Mouse (Mus musculus) left cerebral cortex, adult 11 months (tissue): Measurements from ENCODE around the gene Gpx7.

Source experiments
- DNase-seq: peaks from one replicate; pipeline ENCODE4 v3.0.0; 2022; ENCODE audit warnings: low spot score

The Gpx7 gene

GRCm38 (mm10) chr4:108406861-108407401 is at the start of gene Gpx7:
Gpx7 (minus strand) TSS chr4:108406961.
- no peak for DNase-seq

DNA sequence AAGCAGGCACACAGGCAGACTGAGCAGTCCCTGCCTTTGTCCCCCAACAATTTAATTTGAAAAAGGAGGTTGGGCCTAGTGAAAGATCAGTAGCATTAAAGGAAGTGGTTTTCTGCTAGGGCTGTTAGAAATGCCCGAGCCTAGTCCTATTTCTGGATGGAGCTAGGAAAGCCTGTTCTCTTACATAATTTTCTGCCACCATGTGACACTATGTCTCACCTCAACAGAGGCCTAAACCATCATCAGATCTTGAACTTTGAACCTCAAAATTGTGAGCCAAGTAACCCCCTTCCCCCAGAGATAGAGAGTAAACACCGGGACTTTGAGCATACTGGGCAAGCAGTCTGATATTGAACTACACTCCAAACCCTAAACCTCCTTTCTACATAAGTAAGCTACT is 49.3 kb upstream of the Gpx7 start:
- DNase-seq = no peak

GRCm38 (mm10) chr4:108448091-108448490 is 41.3 kb upstream of the Gpx7 start:
- DNase-seq = no peak

- no peak for DNase-seq
Observed at GRCm38 (mm10) chr4:108438082-108438840, 31.5 kb upstream of the Gpx7 start.

DNA sequence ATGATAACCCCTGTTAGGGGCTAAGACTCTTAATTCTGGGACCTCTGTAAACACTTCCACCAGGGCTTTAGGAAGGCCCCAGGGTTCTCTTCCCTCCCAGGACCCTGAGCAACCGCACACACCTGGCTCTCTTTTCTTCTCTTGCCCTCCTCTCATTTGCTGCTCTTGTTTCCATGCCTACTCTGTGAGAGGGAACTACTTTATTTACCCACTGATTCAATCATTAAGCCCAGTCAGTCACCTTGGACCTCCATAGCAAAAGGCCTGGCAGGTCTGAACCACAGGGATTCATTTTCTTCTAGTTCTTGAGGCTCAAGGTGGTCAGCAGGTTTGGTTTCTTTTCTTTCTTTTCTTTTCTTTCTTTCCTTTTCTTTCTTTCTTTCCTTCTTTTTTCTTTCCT is 29.5 kb upstream of the Gpx7 start:
- no peak for DNase-seq

- no peak for DNase-seq
Observed at GRCm38 (mm10) chr4:108435646-108436045, 28.9 kb upstream of the Gpx7 start.

DNA sequence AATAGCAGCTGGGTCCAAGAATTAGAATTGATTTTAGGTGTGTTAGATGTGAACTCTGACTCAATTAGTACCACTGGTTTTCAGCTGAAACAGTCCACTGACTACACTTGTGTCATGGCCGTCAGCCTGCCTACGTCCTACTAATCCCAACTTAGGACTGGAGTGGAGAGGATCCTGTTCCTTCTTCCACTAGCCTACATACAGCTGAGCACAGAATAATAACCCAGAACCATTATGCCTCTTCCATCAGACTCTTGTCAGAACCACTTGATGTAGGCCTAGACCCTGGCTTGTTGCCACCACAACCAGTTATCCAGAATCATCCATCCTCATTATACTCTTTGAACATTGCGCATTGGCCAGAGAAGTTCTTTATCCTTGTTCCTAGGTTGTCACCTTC is 28.0 kb upstream of the Gpx7 start:
- no peak for DNase-seq

- no peak for DNase-seq
Observed at GRCm38 (mm10) chr4:108434221-108434620, 27.5 kb upstream of the Gpx7 start.

DNA sequence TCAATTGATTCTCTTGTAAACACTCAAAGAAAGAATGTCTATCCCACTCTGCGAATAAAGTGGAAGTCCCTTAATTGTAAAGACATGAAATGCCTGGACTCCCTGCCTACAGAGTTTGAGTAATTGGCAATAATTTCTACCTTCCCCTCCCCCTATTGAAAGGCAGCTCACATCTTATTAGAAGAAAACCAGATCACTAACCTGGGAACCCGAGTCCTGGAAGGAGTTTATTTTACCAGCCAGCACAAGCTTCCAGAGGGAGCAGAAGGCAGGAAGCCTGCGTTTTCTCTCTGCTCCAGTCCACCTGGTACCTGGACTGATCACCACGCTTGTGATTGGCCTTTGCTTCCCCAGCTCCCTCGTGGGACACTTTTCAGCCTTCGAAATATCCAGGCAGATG is 26.6 kb upstream of the Gpx7 start:
- DNase-seq = no peak

DNA sequence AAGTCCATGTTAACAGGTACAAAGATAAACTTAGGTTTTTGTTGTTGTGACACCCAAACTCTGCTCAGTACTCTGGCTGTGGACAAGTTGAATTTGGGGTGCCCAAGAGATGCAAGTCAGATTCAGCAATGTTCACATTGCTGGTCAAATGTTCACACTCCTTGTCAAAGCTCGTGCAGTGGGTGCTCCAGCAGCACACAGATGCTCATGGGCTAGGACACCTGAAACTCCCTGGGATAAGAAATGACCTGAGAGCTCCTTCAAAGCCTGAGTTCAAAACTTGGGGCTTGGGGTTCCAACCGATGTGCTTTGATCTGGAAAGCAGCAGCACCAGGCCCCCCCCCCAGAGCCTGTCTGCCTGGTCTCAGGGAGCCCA is 24.8 kb upstream of the Gpx7 start:
- no peak for DNase-seq

GRCm38 (mm10) chr4:108430656-108431560 is 24.1 kb upstream of the Gpx7 start:
- DNase-seq = no peak

DNA sequence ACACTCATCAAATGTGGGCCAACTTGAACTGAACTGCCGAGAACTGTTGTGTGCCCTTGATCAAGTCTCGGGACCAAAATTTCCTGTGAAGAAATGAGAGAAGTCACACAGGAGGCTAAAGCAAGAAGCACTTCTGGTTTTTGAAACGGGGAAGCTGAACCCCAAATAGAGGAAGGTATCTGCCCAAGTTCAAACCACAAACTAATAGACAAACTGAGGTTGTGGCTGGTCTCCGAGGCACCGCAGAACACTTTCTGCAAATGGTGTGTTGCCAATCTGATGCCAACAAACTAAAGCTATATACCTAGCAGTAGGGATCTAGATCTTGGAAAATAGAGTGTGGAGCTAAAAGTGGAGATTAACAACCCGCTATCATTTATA is 21.6 kb upstream of the Gpx7 start:
- DNase-seq = no peak

- no peak for DNase-seq
Observed at GRCm38 (mm10) chr4:108427719-108428340, 21.1 kb upstream of the Gpx7 start.

DNA sequence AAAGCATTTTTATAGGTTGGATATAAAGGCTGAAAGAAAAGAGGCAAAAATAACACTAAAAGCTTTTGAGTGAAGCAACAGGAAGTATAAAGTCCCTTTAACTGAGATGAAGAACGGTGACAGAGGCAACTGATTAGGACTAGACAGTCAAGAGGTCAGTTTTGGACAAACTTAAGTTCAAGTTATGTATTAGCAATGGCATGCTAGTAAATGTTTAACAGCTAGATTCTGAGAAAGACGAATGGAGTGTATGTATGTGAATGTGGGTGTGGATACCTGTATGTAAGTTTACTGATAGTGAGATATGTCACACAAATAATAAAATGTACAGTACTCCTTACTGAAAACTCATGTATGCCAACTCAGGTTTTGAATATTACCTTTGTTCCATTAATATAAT is 17.8 kb upstream of the Gpx7 start:
- DNase-seq = no peak

GRCm38 (mm10) chr4:108407621-108408020 is 860 bp upstream of the Gpx7 start:
- no peak for DNase-seq

- DNase-seq = peak; percentile 32
Observed at GRCm38 (mm10) chr4:108406138-108406860, 462 bp downstream of the Gpx7 start.

GRCm38 (mm10) chr4:108405766-108406137 is 1.0 kb downstream of the Gpx7 start:
- no peak for DNase-seq

- DNase-seq = no peak
Observed at GRCm38 (mm10) chr4:108403861-108404635, 2.7 kb downstream of the Gpx7 start.

DNA sequence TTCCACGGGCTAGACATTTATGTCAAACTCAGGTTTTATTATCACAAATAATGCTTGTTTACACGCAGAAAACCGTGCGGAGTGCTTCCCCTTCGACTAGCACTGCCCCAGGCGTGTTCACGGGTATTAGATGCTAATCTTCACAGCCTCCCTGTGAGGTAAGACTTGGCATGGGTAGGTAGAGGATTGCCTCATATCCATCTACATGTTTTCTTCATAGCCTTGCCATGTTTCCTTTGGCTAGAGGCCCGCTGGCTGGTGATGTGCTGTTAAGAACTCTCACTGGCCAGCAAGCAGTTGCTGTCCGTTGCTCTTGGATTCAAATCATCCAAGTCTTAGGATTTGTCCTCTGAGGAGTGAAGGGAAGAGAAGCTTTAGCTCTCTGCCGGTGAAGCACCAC is 6.4 kb downstream of the Gpx7 start:
- no peak for DNase-seq

DNA sequence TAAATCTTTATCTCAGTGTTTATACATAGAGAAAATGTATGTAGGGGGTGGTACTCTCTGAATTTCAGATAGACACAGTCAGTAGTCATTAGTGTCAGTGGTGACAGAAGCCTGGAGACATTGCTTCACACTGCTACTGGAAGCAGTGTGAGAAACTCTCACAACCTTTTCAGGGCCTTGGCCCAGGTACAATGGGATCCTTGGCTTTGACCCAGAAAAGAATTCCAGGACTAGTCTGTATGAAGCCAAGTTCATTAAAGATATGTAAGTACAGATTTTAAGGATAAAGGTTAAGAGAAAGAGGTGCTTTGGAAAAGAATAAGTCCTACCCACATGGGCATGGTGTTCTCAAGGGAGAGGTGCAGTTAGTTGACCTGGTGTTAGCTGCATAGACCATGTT is 12.5 kb downstream of the Gpx7 start:
- DNase-seq = no peak

- no peak for DNase-seq
Observed at GRCm38 (mm10) chr4:108392558-108392957, 14.2 kb downstream of the Gpx7 start.
